Mouse (Mus musculus) CH12.LX (cell line): ENCODE data around the gene Osbpl3. TPM values are rescaled to one million over a fixed set of nuclear protein-coding genes. Genes with fewer than 3 reads are reported as not detected.

ENCODE experiments used
- DNase-seq: peaks from one replicate; pipeline ENCODE4 v3.0.0-alpha.2; 2013; ENCODE audit errors: extremely low read depth
- H3K27ac ChIP-seq: 2 replicates; pipeline ENCODE4 v1.5.1; 2012; ENCODE audit warnings: low read depth, mild to moderate bottlenecking, control low read depth, moderate library complexity; ENCODE audit not compliant: insufficient read depth
- H3K27me3 ChIP-seq: replicated peaks from 2 replicates; pipeline ENCODE3; 2012; ENCODE audit warnings: inconsistent platforms
- H3K36me3 ChIP-seq, 2 experiments: replicated peaks in 1 of 2; 2 replicates each; pipeline versions ENCODE3 to v1.6.1; 2012; ENCODE audit warnings: inconsistent platforms in 1 of 2, low read length in 1 of 2, mild to moderate bottlenecking in 1 of 2, mixed read lengths in 1 of 2, moderate library complexity in 1 of 2; ENCODE audit not compliant: control insufficient read depth in 1 of 2, insufficient read depth in 1 of 2
- H3K4me1 ChIP-seq, 2 experiments: 2 replicates each; pipeline ENCODE4 v1.6.1; 2012; ENCODE audit warnings: inconsistent platforms in 1 of 2, moderate library complexity in 1 of 2; ENCODE audit not compliant: insufficient read depth in 2 of 2, control insufficient read depth in 1 of 2
- H3K4me2 ChIP-seq: 2 replicates; pipeline ENCODE4 v1.6.1; 2012; ENCODE audit warnings: low read depth, mild to moderate bottlenecking, control low read depth; ENCODE audit not compliant: poor library complexity, insufficient read depth, severe bottlenecking
- H3K4me3 ChIP-seq, 3 experiments: fragments of 150-350 bp in 1 of 3; sonication (generic) in 1 of 3; replicated peaks in 1 of 3; 2 replicates each; pipeline versions ENCODE3 to v1.5.1; 2011 to 2012; ENCODE audit warnings: low read depth in 2 of 3, low read length in 2 of 3, mild to moderate bottlenecking in 2 of 3, moderate library complexity in 2 of 3, control low read depth in 1 of 3, improper control_type of control experiment in 1 of 3, inconsistent platforms in 1 of 3, mixed read lengths in 1 of 3; ENCODE audit not compliant: poor library complexity in 1 of 3
- H3K79me2 ChIP-seq: replicated peaks from 2 replicates; pipeline ENCODE4 v1.6.1; 2012; ENCODE audit warnings: mild to moderate bottlenecking, moderate library complexity; ENCODE audit not compliant: control insufficient read depth, poor library complexity, insufficient read depth, severe bottlenecking; ENCODE audit errors: extremely low read depth
- H3K9ac ChIP-seq: 2 replicates; pipeline ENCODE4 v1.6.1; 2012; ENCODE audit warnings: low read depth, mild to moderate bottlenecking, control low read depth, moderate library complexity; ENCODE audit not compliant: insufficient read depth
- H3K9me3 ChIP-seq: replicated peaks from 2 replicates; pipeline ENCODE3; 2012; ENCODE audit warnings: low read length, inconsistent platforms, mixed read lengths
- BHLHE40 ChIP-seq: IDR thresholded peaks from 2 replicates; pipeline ENCODE4 v1.6.1; 2011; ENCODE audit warnings: mild to moderate bottlenecking, low read depth, low read length, improper control_type of control experiment
- CHD1 ChIP-seq: IDR thresholded peaks from 2 replicates; pipeline ENCODE4 v1.6.1; 2012; ENCODE audit warnings: low read depth, low read length, improper control_type of control experiment, inconsistent platforms
- CHD2 ChIP-seq: IDR thresholded peaks from 2 replicates; pipeline ENCODE4 v1.6.1; 2011; ENCODE audit warnings: low read length, improper control_type of control experiment
- E2F4 ChIP-seq: IDR thresholded peaks from 2 replicates; pipeline ENCODE4 v1.6.1; 2011; ENCODE audit warnings: low read depth, low read length, improper control_type of control experiment; ENCODE audit not compliant: insufficient replicate concordance
- ELF1 ChIP-seq: IDR thresholded peaks from 2 replicates; pipeline ENCODE4 v1.6.1; 2014; ENCODE audit warnings: low read depth, mild to moderate bottlenecking, inconsistent platforms, low read length, improper control_type of control experiment
- EP300 ChIP-seq: IDR thresholded peaks from 2 replicates; pipeline ENCODE4 v1.6.1; 2011; ENCODE audit warnings: low read length, improper control_type of control experiment
- ETS1 ChIP-seq: conservative IDR thresholded peaks from 2 replicates; pipeline ENCODE4 v1.6.1; 2012; ENCODE audit warnings: low read depth, mild to moderate bottlenecking, inconsistent platforms, low read length, improper control_type of control experiment, moderate library complexity
- HCFC1 ChIP-seq: IDR thresholded peaks from 2 replicates; pipeline ENCODE4 v1.6.1; 2012; ENCODE audit warnings: low read depth, mild to moderate bottlenecking, inconsistent platforms, low read length, improper control_type of control experiment
- IRF4 ChIP-seq: IDR thresholded peaks from 2 replicates; pipeline ENCODE4 v1.6.1; 2014; ENCODE audit warnings: low read depth, mild to moderate bottlenecking, inconsistent platforms, low read length, improper control_type of control experiment
- JUN ChIP-seq: IDR thresholded peaks from 2 replicates; pipeline ENCODE4 v1.6.1; 2011; ENCODE audit warnings: low read depth, mild to moderate bottlenecking, low read length, improper control_type of control experiment, moderate library complexity; ENCODE audit not compliant: insufficient read depth
- MAFK ChIP-seq: IDR thresholded peaks from 2 replicates; pipeline ENCODE4 v1.6.1; 2011; ENCODE audit warnings: low read length, improper control_type of control experiment; ENCODE audit not compliant: insufficient replicate concordance
- MAX ChIP-seq: IDR thresholded peaks from 2 replicates; pipeline ENCODE4 v1.6.1; 2011; ENCODE audit warnings: low read length, improper control_type of control experiment
- MAZ ChIP-seq: IDR thresholded peaks from 2 replicates; pipeline ENCODE4 v1.6.1; 2012; ENCODE audit warnings: low read depth, mild to moderate bottlenecking, inconsistent platforms, low read length, improper control_type of control experiment, moderate library complexity
- MEF2A ChIP-seq: IDR thresholded peaks from 2 replicates; pipeline ENCODE4 v1.6.1; 2014; ENCODE audit warnings: low read depth, mild to moderate bottlenecking, inconsistent platforms, low read length, improper control_type of control experiment, borderline replicate concordance
- MYC ChIP-seq: IDR thresholded peaks from 2 replicates; pipeline ENCODE4 v1.6.1; 2011; ENCODE audit warnings: low read depth, mild to moderate bottlenecking, improper control_type of control experiment, low read length
- POLR2A ChIP-seq: IDR thresholded peaks from 2 replicates; pipeline ENCODE4 v1.6.1; 2011; ENCODE audit warnings: low read depth, mild to moderate bottlenecking, improper control_type of control experiment, low read length
- RCOR1 ChIP-seq: conservative IDR thresholded peaks from 2 replicates; pipeline ENCODE4 v1.6.1; 2012; ENCODE audit warnings: low read depth, mild to moderate bottlenecking, inconsistent platforms, low read length, improper control_type of control experiment
- TBP ChIP-seq: conservative IDR thresholded peaks from 2 replicates; pipeline ENCODE4 v1.6.1; 2011; ENCODE audit warnings: low read depth, low read length, improper control_type of control experiment
- TCF12 ChIP-seq: IDR thresholded peaks from 2 replicates; pipeline ENCODE4 v1.6.1; 2014; ENCODE audit warnings: low read depth, mild to moderate bottlenecking, inconsistent platforms, low read length, improper control_type of control experiment
- UBTF ChIP-seq: IDR thresholded peaks from 2 replicates; pipeline ENCODE4 v1.6.1; 2012; ENCODE audit warnings: low read depth, mild to moderate bottlenecking, inconsistent platforms, low read length, improper control_type of control experiment, moderate library complexity
- USF1 ChIP-seq: IDR thresholded peaks from 2 replicates; pipeline ENCODE4 v1.6.1; 2014; ENCODE audit warnings: low read depth, mild to moderate bottlenecking, inconsistent platforms, low read length, improper control_type of control experiment
- USF2 ChIP-seq: conservative IDR thresholded peaks from 2 replicates; pipeline ENCODE4 v1.6.1; 2011; ENCODE audit warnings: low read depth, low read length, improper control_type of control experiment
- ZKSCAN1 ChIP-seq: IDR thresholded peaks from 2 replicates; pipeline ENCODE4 v1.6.1; 2012; ENCODE audit warnings: low read depth, inconsistent platforms, low read length, improper control_type of control experiment, borderline replicate concordance
- ZMIZ1 ChIP-seq: IDR thresholded peaks from 2 replicates; pipeline ENCODE4 v1.6.1; 2012; ENCODE audit warnings: low read depth, mild to moderate bottlenecking, inconsistent platforms, low read length, improper control_type of control experiment
- ZNF384 ChIP-seq: IDR thresholded peaks from 2 replicates; pipeline ENCODE4 v1.6.1; 2012; ENCODE audit warnings: low read depth, low read length, improper control_type of control experiment, inconsistent platforms
- dilution Hi-C: fragments of 300-500 bp; cut with MboI; formaldehyde crosslinking; loops from 2 replicates; pipeline ENCODE4 v1.14.3; 2020; ENCODE audit warnings: low sequenced_read_pairs; ENCODE audit not compliant: extremely low pct_unique_long_range_greater_than_20kb, extremely low pct_ligation_motif_present
- in situ Hi-C: fragments of 300-500 bp; cut with MboI; formaldehyde crosslinking; loops from 3 replicates; pipeline ENCODE4 v1.14.3; 2019; ENCODE audit warnings: low sequenced_read_pairs, low pct_ligation_motif_present, low pct_unique_long_range_greater_than_20kb, mixed read lengths
- polyA plus RNA-seq: library from polyadenylated mRNA; unstranded; fragments of >175 nt; gene quantifications from 2 replicates; pipeline ENCODE4 v1.2.1, GENCODE M21; 2012; ENCODE audit warnings: low read depth; ENCODE audit not compliant: insufficient read length
- total RNA-seq, 2 experiments: library from RNA; depleted of rRNA; stranded (reverse); fragments of 300-350 nt in 1 of 2; fragments of >200 nt in 1 of 2; gene quantifications; 2 replicates each; pipeline ENCODE4 v1.2.3; 2012 to 2014

Osbpl3 gene
- total and polyA plus RNA-seq, 3 experiments: 2.2 to 8.1 (median 3.5) TPM

GRCm38 (mm10) chr6:50325485-50325884 lies 130.5 kb downstream of the Osbpl3 start:
- TF ChIP-seq ELF1 (0 out of 2 replicates have a peak, but pooled peaks have one; percentile 6), E2F4 (0 out of 2 replicates have a peak, but pooled peaks have one; percentile 25), MAX (peak; percentile 50; the same call in 1 of the 2 replicates), POLR2A (no peak), HCFC1 (no peak), MAFK (0 out of 2 replicates have a peak, but pooled peaks have one; percentile 31), TBP (no peak), RCOR1 (no peak), JUN (no peak), ETS1 (peak; percentile 68), TCF12 (peak; percentile 71; the same call in 1 of the 2 replicates), MYC (0 out of 2 replicates have a peak, but pooled peaks have one; percentile 28), IRF4 (peak; percentile 89), ZKSCAN1 (no peak), ZMIZ1 (no peak), CHD2 (peak; percentile 58), USF1 (peak; percentile 64), EP300 (peak; percentile 76), UBTF (no peak), CHD1 (no peak), ZNF384 (peak; percentile 86), MEF2A (peak; percentile 99), BHLHE40 (peak; percentile 74; the same call in 1 of the 2 replicates), USF2 (0 out of 2 replicates have a peak, but pooled peaks have one; percentile 15), MAZ (no peak)

More at GRCm38 (mm10) chr6:50325485-50325884, 130.5 kb downstream of the Osbpl3 start:
- Histone ChIP-seq H3K36me3 (peaks cover 0 to 3% of the 10 kb centered on the region in 2 experiments), H3K4me1 (peaks cover 27 to 41% of the 10 kb centered on the region in 2 experiments; a peak in 3 of 4 replicates), H3K9ac (peak overlapping the region; percentile 45; the same call in 1 of the 2 replicates), H3K9me3 (no peaks in the 10 kb centered on the region), H3K4me3 (no peak overlapping the region), H3K27ac (peak overlapping the region; percentile 61; the same call in 1 of the 2 replicates), H3K79me2 (no peaks in the 10 kb centered on the region), H3K4me2 (peak overlapping the region; percentile 58), H3K27me3 (no peaks in the 10 kb centered on the region)
- DNase-seq: no peak
- in situ Hi-C loops (no loop called here), dilution Hi-C loops (no loop called here)
